Mouse (Mus musculus) small intestine, adult 2 months (tissue): ENCODE results near the gene Cd164l2.

Source experiments
- CTCF ChIP-seq: fragments of 200-500 bp; IDR thresholded peaks from 2 replicates; pipeline ENCODE4 v1.5.1; 2012; ENCODE audit warnings: low read depth, mild to moderate bottlenecking, control low read depth, inconsistent platforms, low read length, moderate library complexity, mixed read lengths; ENCODE audit not compliant: insufficient replicate concordance, insufficient read length; ENCODE audit errors: extremely low read depth
- POLR2A ChIP-seq: fragments of 200-500 bp; IDR thresholded peaks from 2 replicates; pipeline ENCODE4 v1.6.1; 2012; ENCODE audit warnings: low read depth, mild to moderate bottlenecking, control low read depth, inconsistent platforms, low read length, moderate library complexity

- TF ChIP-seq POLR2A (no peak), CTCF (no peak)
These were observed 31.6 kb downstream of the Cd164l2 start for GRCm38 (mm10) chr4:133243538-133243937.
